Mouse (Mus musculus): ENCODE data around the gene Iqcn. TPM values are rescaled to one million over a fixed set of nuclear protein-coding genes. Genes with fewer than 3 reads are reported as not detected.

Iqcn gene
- polyA plus RNA-seq, 1 experiment from 2014 or later = not detected

DNA sequence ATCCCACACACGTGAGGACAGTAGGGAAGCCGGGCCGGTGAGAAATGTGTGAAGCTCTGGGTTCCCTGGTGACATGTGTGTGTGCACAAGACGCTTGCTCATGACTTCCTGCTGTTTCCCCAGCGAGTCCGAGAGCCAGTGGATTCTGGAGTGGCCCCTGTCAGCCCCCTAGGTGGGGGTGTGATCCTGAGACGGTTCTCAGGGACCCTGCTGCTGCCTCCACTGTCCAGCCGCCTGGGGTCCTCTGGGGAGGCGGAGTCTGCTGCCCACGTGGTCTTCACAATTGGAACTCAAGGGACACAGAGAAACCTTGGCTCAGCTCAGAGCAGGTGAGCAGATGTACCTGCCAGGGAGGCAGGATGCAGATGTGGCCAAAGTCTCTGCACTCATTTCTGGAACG is 23.5 kb downstream of the Iqcn start:
- H3K4me1 ChIP-seq (ENCODE audit: control insufficient read depth, insufficient read depth, low read length) = no peaks in the 10 kb centered on the region; the same call in 1 of the 2 replicates
- no peaks in the 10 kb centered on the region for H3K36me3 ChIP-seq (ENCODE audit: control insufficient read depth, insufficient read depth, low read length)
- H3K27ac ChIP-seq (ENCODE audit: low read length) = no peak overlapping the region
- 47% methylated on average over 11 of the region's 11 CpGs for WGBS
- peaks cover 39% of the 10 kb centered on the region for H3K27me3 ChIP-seq (ENCODE audit: control insufficient read depth, insufficient read depth, low read depth, low read length)
- H3K9me3 ChIP-seq (replicated peaks; ENCODE audit: control insufficient read depth, low read length, poor library complexity, severe bottlenecking) = no peaks in the 10 kb centered on the region
- no peak overlapping the region for H3K4me3 ChIP-seq (ENCODE audit: low read depth, low read length)
- ATAC-seq = no peak
- H3K4me2 ChIP-seq (ENCODE audit: low read length) = no peak overlapping the region
- H3K9ac ChIP-seq (ENCODE audit: low read depth, low read length) = no peak overlapping the region

DNA sequence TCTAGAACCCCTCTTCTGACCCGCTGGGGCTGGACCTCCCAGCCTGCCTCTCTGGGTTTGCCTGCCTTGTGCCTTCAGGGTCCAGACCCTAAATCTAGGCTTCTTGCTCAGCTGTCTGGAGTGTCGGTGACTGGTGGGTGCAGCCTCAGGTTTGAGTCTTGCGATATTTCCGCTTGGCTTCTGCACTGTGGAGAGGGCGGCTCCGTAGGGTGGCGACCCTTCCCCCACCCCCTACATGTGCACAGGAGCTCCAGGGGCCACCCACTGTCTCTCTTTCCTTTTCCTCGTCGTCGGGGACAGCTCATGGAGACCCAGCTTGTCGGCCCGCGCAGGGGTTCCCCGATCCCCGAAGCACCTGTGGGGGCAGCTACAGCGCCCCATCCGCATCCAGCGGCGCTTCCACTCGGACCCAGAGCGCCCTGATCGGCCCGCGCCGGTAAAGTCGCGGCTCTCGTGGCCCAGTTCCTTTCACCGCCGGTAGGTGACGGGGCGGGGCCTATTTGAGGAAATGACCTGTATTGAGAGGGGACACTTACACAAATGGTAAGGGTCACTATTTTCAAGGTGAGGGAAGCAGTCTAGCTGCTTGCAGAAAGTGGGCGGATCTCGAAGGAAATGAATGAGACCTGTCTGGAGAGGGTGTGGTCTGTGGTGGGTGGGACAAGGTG is 26.7 kb downstream of the Iqcn start:
- WGBS = 6% methylated on average over 34 of the region's 34 CpGs
- Histone ChIP-seq H3K4me1 (ENCODE audit: control insufficient read depth, insufficient read depth, low read length) (no peaks in the 10 kb centered on the region; the same call in 1 of the 2 replicates), H3K4me2 (ENCODE audit: low read length) (peak overlapping the region; percentile 33; the same call in 1 of the 2 replicates), H3K27ac (ENCODE audit: low read length) (no peak overlapping the region), H3K36me3 (ENCODE audit: control insufficient read depth, insufficient read depth, low read length) (no peaks in the 10 kb centered on the region), H3K9me3 (replicated peaks; ENCODE audit: control insufficient read depth, low read length, poor library complexity, severe bottlenecking) (no peaks in the 10 kb centered on the region), H3K27me3 (ENCODE audit: control insufficient read depth, insufficient read depth, low read depth, low read length) (peaks cover 45% of the 10 kb centered on the region), H3K4me3 (ENCODE audit: low read depth, low read length) (peak overlapping the region; percentile 19), H3K9ac (ENCODE audit: low read depth, low read length) (no peak overlapping the region)
- no peak for ATAC-seq

DNA sequence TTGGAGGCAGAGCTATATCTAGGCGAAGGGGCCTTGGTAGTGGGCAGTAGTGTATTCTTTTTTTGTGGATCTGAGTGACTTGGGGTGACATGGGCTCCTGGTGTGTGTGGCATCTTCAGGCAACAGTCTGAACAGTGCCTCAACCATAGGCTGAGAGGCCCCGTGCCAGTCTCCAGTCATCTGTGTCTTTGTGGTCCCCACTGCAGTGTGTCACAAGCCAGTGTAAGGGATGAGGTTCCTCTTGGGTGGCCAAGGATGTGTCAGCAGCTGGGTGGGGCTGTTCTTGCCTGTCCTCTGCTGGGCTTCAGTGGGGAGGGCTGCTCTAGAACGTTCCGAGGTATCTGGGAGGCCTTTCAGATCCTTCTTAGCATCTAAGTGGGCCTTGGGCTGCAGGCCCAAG is 27.7 kb downstream of the Iqcn start:
- Histone ChIP-seq H3K4me3 (ENCODE audit: low read depth, low read length) (no peak overlapping the region), H3K27ac (ENCODE audit: low read length) (no peak overlapping the region), H3K27me3 (ENCODE audit: control insufficient read depth, insufficient read depth, low read depth, low read length) (peaks cover 43% of the 10 kb centered on the region), H3K4me1 (ENCODE audit: control insufficient read depth, insufficient read depth, low read length) (no peaks in the 10 kb centered on the region; the same call in 1 of the 2 replicates), H3K4me2 (ENCODE audit: low read length) (no peak overlapping the region), H3K9ac (ENCODE audit: low read depth, low read length) (no peak overlapping the region), H3K36me3 (ENCODE audit: control insufficient read depth, insufficient read depth, low read length) (no peaks in the 10 kb centered on the region), H3K9me3 (replicated peaks; ENCODE audit: control insufficient read depth, low read length, poor library complexity, severe bottlenecking) (no peaks in the 10 kb centered on the region)
- WGBS = 83% methylated on average over 4 of the region's 4 CpGs
- no peak for ATAC-seq

DNA sequence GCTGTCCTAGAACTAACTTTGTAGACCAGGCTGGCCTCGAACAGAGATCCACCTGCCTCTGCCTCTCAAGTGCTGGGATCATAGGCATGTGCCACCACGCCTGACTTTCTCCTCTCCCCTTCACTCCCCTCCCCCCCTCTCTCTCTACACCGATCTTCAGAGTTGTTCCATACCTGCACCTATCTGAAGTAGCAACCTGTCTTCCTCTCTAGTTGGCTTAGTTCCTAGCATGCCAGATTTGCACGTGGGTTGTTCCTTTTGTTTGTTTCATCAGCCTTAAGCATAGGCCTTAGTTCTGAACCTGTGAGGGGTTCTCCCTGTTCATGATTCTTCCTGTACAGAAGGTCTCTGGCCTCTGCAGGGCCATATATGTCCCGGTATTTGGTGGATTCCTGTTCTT is 34.4 kb downstream of the Iqcn start:
- H3K27ac ChIP-seq (ENCODE audit: low read length) = no peak overlapping the region
- no peaks in the 10 kb centered on the region for H3K4me1 ChIP-seq (ENCODE audit: control insufficient read depth, insufficient read depth, low read length)
- WGBS = 72% methylated on average over 5 of the region's 5 CpGs
- H3K9me3 ChIP-seq (replicated peaks; ENCODE audit: control insufficient read depth, low read length, poor library complexity, severe bottlenecking) = no peaks in the 10 kb centered on the region
- no peak overlapping the region for H3K4me3 ChIP-seq (ENCODE audit: low read depth, low read length)
- ATAC-seq = no peak
- peaks cover 18% of the 10 kb centered on the region for H3K27me3 ChIP-seq (ENCODE audit: control insufficient read depth, insufficient read depth, low read depth, low read length)
- H3K4me2 ChIP-seq (ENCODE audit: low read length) = no peak overlapping the region
- H3K9ac ChIP-seq (ENCODE audit: low read depth, low read length) = no peak overlapping the region
- H3K36me3 ChIP-seq (ENCODE audit: control insufficient read depth, insufficient read depth, low read length) = no peaks in the 10 kb centered on the region

DNA sequence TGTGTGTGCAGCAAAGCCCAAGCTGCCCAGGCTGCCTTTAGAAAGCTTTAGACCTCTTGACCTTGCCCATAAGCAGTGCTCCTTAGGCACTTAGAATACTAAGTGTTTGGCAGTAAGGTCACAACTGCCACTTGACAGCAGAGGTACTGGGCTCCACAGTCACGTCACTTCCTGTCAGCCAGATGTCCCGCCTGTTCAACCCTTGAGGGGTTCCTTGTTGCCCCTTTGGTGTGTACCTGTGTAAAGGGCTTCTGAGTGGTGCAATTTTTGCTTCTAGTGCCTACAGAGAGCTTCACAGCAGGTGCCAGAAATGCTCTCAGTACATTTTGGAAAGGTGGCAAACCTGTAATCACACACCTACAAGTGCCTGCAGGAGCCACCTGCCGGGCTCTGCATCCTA is 35.0 kb downstream of the Iqcn start:
- Histone ChIP-seq H3K4me3 (ENCODE audit: low read depth, low read length) (no peak overlapping the region), H3K9ac (ENCODE audit: low read depth, low read length) (no peak overlapping the region), H3K36me3 (ENCODE audit: control insufficient read depth, insufficient read depth, low read length) (no peaks in the 10 kb centered on the region), H3K27ac (ENCODE audit: low read length) (no peak overlapping the region), H3K27me3 (ENCODE audit: control insufficient read depth, insufficient read depth, low read depth, low read length) (peaks cover 19% of the 10 kb centered on the region), H3K9me3 (replicated peaks; ENCODE audit: control insufficient read depth, low read length, poor library complexity, severe bottlenecking) (no peaks in the 10 kb centered on the region), H3K4me2 (ENCODE audit: low read length) (no peak overlapping the region), H3K4me1 (ENCODE audit: control insufficient read depth, insufficient read depth, low read length) (peaks cover 1% of the 10 kb centered on the region)
- no peak for ATAC-seq
- WGBS = 74% methylated on average over 3 of the region's 3 CpGs

DNA sequence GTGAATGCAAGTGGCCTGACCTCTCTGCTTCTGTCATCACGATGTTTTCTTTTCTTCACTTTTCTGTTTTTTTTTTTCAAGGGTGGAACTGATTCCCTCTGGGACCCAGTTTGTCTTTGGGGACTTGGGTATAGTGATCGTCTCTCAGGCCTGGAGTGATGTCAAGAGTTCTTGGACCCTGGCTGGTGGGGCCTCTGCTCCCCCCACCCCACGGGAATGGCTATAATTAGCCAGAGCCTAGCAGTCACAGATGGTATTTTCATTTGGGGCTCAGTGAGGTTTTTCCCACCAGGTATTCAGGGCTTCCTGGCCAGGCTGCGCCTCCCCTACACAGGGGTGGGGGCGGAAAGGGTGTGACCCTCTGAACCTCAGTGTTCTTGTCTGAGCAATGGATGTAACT is 38.4 kb downstream of the Iqcn start:
- ATAC-seq = no peak
- H3K27ac ChIP-seq (ENCODE audit: low read length) = no peak overlapping the region
- H3K4me2 ChIP-seq (ENCODE audit: low read length) = no peak overlapping the region
- H3K27me3 ChIP-seq (ENCODE audit: control insufficient read depth, insufficient read depth, low read depth, low read length) = peaks cover 37% of the 10 kb centered on the region
- no peaks in the 10 kb centered on the region for H3K9me3 ChIP-seq (replicated peaks; ENCODE audit: control insufficient read depth, low read length, poor library complexity, severe bottlenecking)
- no peaks in the 10 kb centered on the region for H3K36me3 ChIP-seq (ENCODE audit: control insufficient read depth, insufficient read depth, low read length)
- H3K9ac ChIP-seq (ENCODE audit: low read depth, low read length) = no peak overlapping the region
- peaks cover 13% of the 10 kb centered on the region for H3K4me1 ChIP-seq (ENCODE audit: control insufficient read depth, insufficient read depth, low read length)
- 57% methylated on average over 5 of the region's 5 CpGs for WGBS
- no peak overlapping the region for H3K4me3 ChIP-seq (ENCODE audit: low read depth, low read length)

DNA sequence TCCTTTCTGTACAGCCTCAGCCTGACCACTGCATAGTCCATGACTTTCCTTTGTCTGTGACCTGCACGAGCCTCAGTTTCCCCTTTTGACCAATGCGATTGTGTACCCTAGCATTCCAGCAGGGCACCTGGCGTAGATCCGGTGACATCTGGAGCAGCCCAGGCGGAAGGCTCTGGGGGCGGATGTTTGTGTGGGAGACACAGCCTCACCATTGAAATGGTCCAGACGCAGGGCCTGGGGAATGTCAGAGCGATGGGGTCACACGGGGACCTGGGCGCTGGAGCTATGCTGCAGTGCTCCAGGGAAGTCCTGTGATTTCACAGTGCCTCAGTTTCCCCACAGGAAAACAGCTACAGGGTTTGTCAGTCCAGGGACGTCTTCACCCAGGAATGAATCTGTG is 38.9 kb downstream of the Iqcn start:
- H3K4me3 ChIP-seq (ENCODE audit: low read depth, low read length) = no peak overlapping the region
- ATAC-seq = no peak

DNA sequence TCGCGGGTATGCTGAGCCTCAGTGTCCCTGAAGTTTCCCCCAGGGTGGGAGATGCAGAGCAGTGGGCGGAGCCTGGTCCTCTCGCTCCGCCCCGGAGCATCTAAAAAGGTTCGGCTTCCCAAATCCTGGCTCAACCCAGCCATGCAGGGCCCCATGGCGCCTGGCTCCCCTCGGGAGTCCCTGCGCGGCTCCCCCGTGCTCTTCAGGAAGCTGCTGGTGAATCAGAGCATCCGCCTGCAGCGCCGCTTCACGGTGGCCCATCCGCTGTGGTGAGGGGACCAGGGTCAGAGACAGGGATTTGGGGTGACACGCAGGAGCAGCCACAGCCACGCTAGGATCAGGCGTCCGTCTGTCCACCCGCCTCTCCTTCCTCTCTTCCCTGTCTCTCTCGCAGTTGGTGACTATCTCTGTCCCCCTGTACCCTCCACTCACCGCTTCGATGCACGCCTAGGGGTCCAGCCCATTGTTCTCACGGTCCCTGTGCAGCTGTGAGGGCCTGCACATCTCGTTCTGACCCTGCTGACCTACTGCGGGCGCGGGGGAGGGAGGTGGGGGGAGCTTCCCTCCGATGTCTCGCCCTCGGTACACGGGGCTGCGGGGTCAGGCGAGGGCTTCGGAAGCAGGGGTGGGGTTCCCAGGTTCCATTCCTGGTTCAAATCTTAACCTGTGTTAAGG is 39.9 kb downstream of the Iqcn start:
- Histone ChIP-seq H3K36me3 (ENCODE audit: control insufficient read depth, insufficient read depth, low read length) (no peaks in the 10 kb centered on the region), H3K27ac (ENCODE audit: low read length) (no peak overlapping the region), H3K9me3 (replicated peaks; ENCODE audit: control insufficient read depth, low read length, poor library complexity, severe bottlenecking) (no peaks in the 10 kb centered on the region), H3K4me2 (ENCODE audit: low read length) (peak overlapping the region; percentile 66), H3K4me1 (ENCODE audit: control insufficient read depth, insufficient read depth, low read length) (peaks cover 13% of the 10 kb centered on the region), H3K27me3 (ENCODE audit: control insufficient read depth, insufficient read depth, low read depth, low read length) (peaks cover 46% of the 10 kb centered on the region), H3K4me3 (ENCODE audit: low read depth, low read length) (peak overlapping the region; percentile 21), H3K9ac (ENCODE audit: low read depth, low read length) (peak overlapping the region; percentile 38; the same call in 1 of the 2 replicates)
- 3% methylated on average over 38 of the region's 38 CpGs for WGBS
- ATAC-seq = no peak

More for the DNA sequence above, 38.9 kb downstream of the Iqcn start:
- no peak overlapping the region for H3K27ac ChIP-seq (ENCODE audit: low read length)
- peaks cover 40% of the 10 kb centered on the region for H3K27me3 ChIP-seq (ENCODE audit: control insufficient read depth, insufficient read depth, low read depth, low read length)
- WGBS = 76% methylated on average over 11 of the region's 11 CpGs
- peaks cover 13% of the 10 kb centered on the region for H3K4me1 ChIP-seq (ENCODE audit: control insufficient read depth, insufficient read depth, low read length)
- H3K9ac ChIP-seq (ENCODE audit: low read depth, low read length) = no peak overlapping the region
- no peaks in the 10 kb centered on the region for H3K36me3 ChIP-seq (ENCODE audit: control insufficient read depth, insufficient read depth, low read length)
- H3K9me3 ChIP-seq (replicated peaks; ENCODE audit: control insufficient read depth, low read length, poor library complexity, severe bottlenecking) = no peaks in the 10 kb centered on the region
- H3K4me2 ChIP-seq (ENCODE audit: low read length) = no peak overlapping the region

Measured in midbrain, embryonic 16.5 days (tissue).